Mouse (Mus musculus) kidney, postnatal 4 days (tissue): ENCODE measurements around the gene Tmem91.

Experiments
- DNase-seq, 2 experiments: peaks; one replicate each; pipeline ENCODE4 v3.0.0; 2021; ENCODE audit warnings: mixed read lengths in 2 of 2

The Tmem91 gene

GRCm38 (mm10) chr7:25669631-25670030 is 5.3 kb downstream of the Tmem91 start:
- DNase-seq, result no peak

DNA sequence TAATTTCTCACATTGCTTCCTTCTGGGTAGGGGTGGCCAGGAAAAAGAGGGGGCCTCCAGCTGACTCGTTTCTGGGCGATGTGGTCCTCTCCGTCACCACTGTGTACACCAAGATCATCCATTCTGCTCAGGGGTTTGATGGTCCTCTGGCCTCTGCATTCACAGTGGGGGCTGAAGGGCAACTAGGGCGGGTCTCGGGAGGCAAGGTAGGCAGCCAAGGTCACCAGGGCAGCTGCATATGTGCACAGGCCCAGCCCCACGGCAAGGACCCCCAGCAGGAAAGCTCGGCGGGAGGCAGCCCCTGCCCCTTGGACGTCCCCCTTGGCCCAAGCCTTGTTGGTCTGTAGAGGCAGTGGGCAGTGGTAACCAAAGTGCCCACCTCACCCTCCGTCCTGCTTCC is 5.8 kb downstream of the Tmem91 start:
- DNase-seq, result no peak

DNA sequence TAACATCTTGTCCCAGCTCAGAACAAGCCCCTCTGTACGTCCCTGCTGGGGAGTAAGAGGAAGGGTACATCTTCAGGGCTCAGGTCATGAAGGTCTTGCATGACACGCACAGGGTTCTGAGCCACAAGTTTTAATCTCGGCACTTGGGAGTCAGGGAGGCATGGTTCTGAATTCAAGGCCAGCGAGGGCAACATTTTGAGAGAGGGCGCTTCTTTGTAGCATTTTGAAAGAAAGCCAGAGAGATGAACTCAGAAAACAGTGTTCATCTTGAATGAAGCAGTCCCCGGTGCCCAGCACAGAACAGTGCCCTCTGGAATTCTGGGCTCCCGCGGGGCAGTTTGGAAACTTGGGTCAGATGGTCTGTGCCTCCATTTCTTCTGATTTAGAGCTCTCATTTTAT is 8.6 kb downstream of the Tmem91 start:
- DNase-seq, result no peak

- peak; percentile 99 to 100 for DNase-seq
These were observed 16.1 kb downstream of the Tmem91 start, which contains the start of the genes Bckdha and Exosc5 for GRCm38 (mm10) chr7:25658657-25659472. TSS of gene Bckdha (minus strand) at chr7:25658981. TSS of gene Exosc5 (plus strand) at chr7:25659164.

GRCm38 (mm10) chr7:25657785-25658184 is 17.2 kb downstream of the Tmem91 start:
- no peak for DNase-seq

DNA sequence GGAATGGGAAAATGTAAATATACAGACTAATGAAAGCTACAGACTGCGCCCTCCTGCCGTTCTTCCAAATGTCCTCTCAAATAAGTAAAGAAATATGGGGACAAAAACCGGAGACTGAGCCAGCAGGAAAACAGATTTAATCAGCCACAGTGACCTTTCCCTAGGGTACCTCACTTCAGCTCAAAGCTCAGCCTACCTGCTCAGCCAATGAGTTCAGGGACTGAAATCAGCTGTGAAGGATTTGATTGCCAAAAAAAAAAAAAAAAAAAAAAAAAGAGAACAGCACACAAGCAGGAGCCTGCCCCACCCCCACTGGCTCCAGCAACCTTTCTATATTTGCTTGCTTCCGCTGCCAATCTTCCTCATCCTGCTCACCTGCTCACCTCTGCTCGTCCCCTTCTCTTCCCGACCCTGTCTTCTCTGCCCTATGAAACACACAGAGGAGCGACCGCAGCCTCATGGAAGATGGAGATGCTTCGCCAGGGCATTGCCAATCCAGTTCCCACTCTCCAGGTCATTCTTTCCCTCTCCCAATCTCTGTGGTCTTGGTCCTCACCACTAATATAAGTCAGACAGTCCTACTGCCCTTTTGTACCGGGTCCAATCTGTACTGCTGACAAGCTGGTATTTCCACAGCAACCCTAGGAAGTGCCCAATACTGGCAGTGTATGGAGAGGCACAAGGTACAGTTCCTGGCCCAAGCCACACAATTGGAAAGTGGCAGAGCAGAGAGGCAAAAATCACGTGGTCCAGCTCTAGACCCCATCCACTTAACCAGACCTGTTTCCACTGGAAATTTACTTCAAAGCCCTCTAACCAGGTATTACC is 19.2 kb downstream of the Tmem91 start:
- DNase-seq, result peak in 1 of 2 experiments; percentile 30

DNA sequence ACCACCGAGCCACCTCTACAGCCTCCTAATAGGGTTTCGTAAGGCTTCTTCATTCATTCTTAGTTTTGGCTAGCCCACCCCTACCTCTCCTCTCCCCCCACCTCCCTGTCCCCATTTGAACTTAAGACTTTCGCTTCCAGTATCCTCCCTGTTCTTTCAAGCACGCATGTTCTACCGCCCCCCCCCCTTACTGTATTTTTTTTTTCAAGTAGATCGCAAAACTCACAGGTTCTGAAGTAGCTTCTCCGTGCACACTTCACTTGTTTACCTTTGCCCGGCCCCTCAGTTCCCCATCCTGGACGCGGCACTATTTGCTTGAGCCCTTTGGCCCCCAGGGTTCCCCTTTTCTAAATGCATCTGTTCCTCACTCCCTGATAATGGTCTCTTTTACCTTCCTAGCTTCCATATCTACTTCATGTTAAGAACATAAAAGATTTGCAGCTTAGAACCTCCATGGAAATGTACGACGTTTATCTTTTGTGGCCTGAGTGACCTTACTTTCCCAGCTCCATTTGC is 22.7 kb downstream of the Tmem91 start:
- DNase-seq, result no peak

- no peak for DNase-seq
These were observed 23.7 kb downstream of the Tmem91 start for GRCm38 (mm10) chr7:25651281-25651680.

- no peak for DNase-seq
These were observed 25.1 kb downstream of the Tmem91 start for GRCm38 (mm10) chr7:25649839-25650238.

DNA sequence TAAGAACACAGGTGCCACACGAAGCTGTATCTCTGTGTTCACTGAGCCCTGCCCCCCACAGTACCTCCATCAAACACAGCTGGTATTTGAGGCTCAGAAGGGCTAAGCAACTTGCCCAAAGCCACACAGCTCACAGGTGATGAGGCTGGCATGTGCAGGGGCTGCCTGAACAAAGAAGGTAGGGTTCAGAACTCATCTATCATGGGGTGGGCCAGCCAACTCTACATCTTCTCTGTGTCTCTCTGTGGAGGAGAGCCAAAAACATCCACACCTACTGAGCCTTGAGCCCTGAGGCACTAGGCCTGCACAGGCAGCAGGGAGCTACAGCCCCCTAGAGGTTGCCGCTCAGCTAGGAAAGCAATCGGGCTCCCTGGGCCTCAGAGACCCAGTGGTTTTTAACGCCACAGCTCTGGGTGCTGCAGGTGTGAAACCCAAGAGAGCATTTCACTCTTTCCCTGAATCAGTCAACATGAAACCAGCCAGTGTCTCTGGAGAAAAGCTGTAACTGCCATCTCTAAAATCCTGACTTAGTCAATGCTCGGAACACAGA is 27.3 kb downstream of the Tmem91 start:
- DNase-seq, result no peak

DNA sequence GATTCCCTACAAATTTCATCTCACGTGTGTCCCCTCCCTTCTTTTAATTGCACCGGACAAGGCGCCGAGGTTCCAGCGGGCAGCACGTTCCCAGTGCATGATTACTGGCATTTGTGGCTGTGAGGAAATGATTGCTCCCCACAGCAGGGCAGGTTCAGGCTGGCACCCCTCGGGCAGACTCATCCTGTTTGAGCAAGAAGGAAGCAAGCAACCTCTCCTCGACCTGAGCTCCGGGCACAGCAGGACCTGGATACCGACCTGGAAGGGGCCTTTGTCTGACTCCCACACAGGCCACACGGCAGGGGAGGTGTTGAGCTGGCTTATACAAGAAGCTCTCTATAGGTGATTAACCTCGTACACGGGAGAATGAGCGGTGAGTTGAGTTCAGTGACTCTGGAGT is 29.9 kb downstream of the Tmem91 start:
- DNase-seq, result peak in 1 of 2 experiments; percentile 46

- DNase-seq, result no peak
These were observed 30.3 kb downstream of the Tmem91 start for GRCm38 (mm10) chr7:25644631-25645030.

GRCm38 (mm10) chr7:25644136-25644535 is 30.8 kb downstream of the Tmem91 start:
- DNase-seq, result no peak

DNA sequence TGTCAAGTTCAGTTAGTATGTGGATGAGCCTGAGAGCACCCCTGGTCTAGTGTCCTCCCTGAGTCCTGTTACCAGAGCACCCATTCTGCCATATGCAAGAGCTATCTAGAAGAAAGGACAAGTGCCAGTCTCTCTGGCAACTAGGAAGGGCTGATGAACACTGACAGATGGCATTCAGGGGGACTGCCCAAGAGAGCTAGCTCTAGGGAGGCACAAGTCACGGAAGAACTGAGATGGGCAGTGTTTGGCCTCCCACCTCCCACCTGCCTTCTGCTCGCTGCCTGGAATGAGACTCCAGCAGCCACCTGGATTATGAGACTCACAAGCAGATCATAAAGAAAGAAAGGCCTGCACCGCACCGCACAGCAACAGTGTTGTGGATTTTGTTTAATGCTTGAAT is 35.2 kb downstream of the Tmem91 start:
- no peak for DNase-seq

DNA sequence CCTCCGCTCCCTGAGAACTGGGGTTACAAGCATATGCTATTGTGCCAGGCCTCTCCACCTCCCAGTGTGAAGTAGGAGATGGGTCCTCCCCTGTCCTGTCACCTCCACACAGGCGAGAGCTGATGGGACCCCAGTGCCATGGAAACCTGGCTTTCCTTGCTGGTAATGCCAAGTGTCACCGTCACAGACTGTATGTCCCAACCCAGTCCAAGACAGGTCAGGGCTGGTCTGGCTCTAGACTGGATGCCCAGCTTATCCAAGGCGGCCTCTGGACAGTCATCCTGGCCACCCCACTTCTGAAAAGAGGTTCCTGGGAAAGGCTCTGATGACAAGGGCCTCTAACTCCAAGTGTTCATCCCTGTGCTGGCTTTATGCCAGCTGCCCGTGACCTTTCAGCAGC is 37.9 kb downstream of the Tmem91 start:
- no peak for DNase-seq

DNA sequence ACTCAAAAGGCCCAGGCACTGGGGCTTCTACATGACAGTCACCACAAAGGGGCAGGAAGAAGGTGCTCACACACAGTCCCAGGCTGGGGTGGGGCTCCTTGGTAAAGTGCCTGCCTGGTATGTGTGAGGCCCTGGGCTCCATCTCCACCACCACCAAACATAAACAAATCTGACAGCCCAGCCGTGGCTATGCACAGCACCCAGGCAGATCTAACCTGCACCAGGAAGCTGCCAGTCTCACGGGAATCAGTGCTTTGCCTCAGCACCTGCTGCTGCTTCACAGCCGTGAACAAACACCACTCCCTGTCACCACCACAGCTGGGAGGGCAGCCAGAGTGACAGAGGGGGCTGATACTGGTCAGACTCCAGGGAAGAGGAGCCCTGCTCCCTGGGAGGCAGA is 38.6 kb downstream of the Tmem91 start:
- DNase-seq, result no peak

GRCm38 (mm10) chr7:25632679-25633078 is 42.3 kb downstream of the Tmem91 start:
- DNase-seq, result no peak

- peak; percentile 33 to 52 for DNase-seq
These were observed 46.7 kb downstream of the Tmem91 start for GRCm38 (mm10) chr7:25628323-25628620.

DNA sequence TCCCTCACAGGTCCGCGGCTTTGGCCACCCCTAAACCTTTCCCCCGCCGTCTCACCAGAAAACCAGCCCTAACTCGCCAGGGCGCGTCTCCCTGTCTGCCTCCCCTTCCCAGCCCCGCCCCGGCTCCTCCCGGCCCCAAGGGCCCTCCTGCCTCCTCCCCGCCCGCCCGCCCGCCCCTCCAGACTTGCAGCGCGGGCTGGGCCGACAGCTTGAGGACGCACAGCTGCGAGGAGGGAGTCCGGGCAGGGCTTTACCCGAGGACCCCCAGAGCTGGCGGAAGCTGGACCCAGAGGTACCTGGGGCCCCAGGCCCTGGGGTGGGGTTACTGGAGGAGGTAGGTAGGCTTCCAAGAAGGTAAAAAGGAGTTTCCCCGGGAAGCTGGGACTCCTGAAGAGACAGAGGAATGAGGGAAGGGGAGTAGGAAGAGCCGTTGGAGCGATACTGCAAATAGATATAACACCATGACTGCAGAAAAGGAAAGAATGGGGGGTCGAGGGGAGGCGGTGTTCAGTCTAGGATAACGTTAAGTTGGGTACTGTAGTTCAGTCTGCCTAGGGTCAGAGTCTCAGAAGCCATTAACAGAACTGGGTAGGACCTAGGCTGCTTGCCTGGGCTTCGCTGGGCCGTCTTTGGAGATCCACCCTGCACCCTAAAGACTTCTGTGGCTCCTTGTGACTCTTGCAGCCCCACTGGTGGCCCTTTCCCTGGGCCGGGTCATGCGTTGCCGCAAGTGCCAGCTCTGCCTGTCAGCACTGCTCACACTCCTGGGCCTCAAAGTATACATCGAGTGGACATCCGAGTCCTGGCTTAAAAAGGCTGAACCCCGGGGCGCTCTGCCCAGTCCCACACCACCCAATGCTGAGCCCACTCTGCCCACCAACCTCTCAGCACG is 47.3 kb downstream of the Tmem91 start:
- DNase-seq, result peak; percentile 87 to 90

GRCm38 (mm10) chr7:25626509-25627430 is 48.2 kb downstream of the Tmem91 start, which contains the start of gene B3gnt8:
TSS of gene B3gnt8 (plus strand) at chr7:25626654.
- DNase-seq, result peak; percentile 51 to 67

GRCm38 (mm10) chr7:25625594-25626250 is 49.2 kb downstream of the Tmem91 start:
- peak; percentile 65 to 67 for DNase-seq
